Mouse (Mus musculus): ENCODE measurements at regions not wholly inside any gene's neighbourhood (a gene's known extent, or its start where the extent isn't known, plus 50 kb on each side); places are given as distances from the start of the nearest gene placed in this dataset.

DNA sequence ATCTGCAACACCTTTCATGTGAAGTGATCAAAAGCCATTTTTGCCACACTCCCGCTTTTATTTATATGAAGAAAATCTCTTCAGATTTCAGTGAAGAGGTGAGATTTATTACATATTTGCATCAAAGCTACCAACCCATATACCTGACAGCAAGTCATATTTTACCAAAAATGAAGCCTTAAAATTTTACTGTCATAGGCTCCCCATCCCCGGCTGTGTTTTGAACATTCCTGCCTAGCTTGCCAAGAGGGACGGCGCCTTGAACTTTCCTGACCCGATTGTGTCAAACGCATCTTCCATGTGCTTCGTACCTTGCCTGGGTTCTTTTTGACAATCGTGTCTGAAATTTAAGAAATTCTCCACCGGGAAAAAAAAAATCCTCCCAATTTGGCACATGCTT lies 173.3 kb upstream of the Six2 start:
- no peak for TF ChIP-seq CTCF (IDR thresholded peaks at IDR 0.05; ENCODE audit: extremely low read depth, insufficient read length, insufficient replicate concordance, low read depth, low read length)
- TF ChIP-seq POLR2A (IDR thresholded peaks at IDR 0.05; ENCODE audit: low read depth, low read length), result no peak
